Mouse (Mus musculus) limb, embryonic 10.5 days (tissue): Measurements from ENCODE around the gene Gm12184. TPM values are rescaled to one million over a fixed set of nuclear protein-coding genes. Genes with fewer than 3 reads are reported as not detected.
"Not testable (repeated sequence)": the region's sequence is repeated elsewhere in the genome, so short reads cannot be mapped to it uniquely, and the experiment has no call there.

Experiments
- DNase-seq: peaks from one replicate; pipeline ENCODE4 v3.0.0-alpha.2; 2017; ENCODE audit warnings: low spot score
- H3K27ac ChIP-seq: fragments of 300-500 bp; sonication (generic); 2 replicates; pipeline ENCODE4 v1.5.1; 2016; ENCODE audit warnings: mild to moderate bottlenecking
- H3K27me3 ChIP-seq: fragments of 300-500 bp; sonication (generic); 2 replicates; pipeline ENCODE4 v1.6.1; 2016; ENCODE audit warnings: low read depth, mild to moderate bottlenecking; ENCODE audit not compliant: poor library complexity, severe bottlenecking
- H3K36me3 ChIP-seq: fragments of 300-500 bp; sonication (generic); 2 replicates; pipeline ENCODE4 v1.6.1; 2016; ENCODE audit warnings: mild to moderate bottlenecking, moderate library complexity
- H3K4me1 ChIP-seq: fragments of 300-500 bp; sonication (generic); 2 replicates; pipeline ENCODE4 v1.6.1; 2016
- H3K4me3 ChIP-seq: fragments of 300-500 bp; sonication (generic); 2 replicates; pipeline ENCODE4 v1.5.1; 2016; ENCODE audit warnings: mild to moderate bottlenecking, moderate library complexity
- H3K9me3 ChIP-seq: fragments of 300-500 bp; sonication (generic); replicated peaks from 2 replicates; pipeline ENCODE4 v1.6.1; 2016; ENCODE audit warnings: mild to moderate bottlenecking
- WGBS: fragments of 180-500 bp; shearing (Covaris S2); methylation state at CpG from one replicate; pipeline ENCODE4 v1.1.7; 2016; 5-methylcytosine and 5-hydroxymethylcytosine counted together
- polyA plus RNA-seq: library from polyadenylated mRNA; unstranded; fragments of >200 nt; fragmentation: Nextera tagmentation; extraction: Ambion mirVana; gene quantifications from 2 replicates; pipeline ENCODE4 v1.2.1, GENCODE M21; 2016

The Gm12184 gene
- polyA plus RNA-seq, 1 experiment from 2014 or later, result 2.9 TPM

- no peak for DNase-seq
- Histone ChIP-seq H3K4me1 (peaks cover 10% of the 10 kb centered on the region), H3K27ac (no peak overlapping the region), H3K36me3 (no peaks in the 10 kb centered on the region), H3K27me3 (0 out of 2 replicates have a peak, but pooled peaks cover 14% of the 10 kb centered on the region), H3K4me3 (no peak overlapping the region), H3K9me3 (no peaks in the 10 kb centered on the region)
- 80% methylated on average over 1 of the region's 1 CpGs for WGBS
These were observed 36.4 kb upstream of the Gm12184 start for GRCm38 (mm10) chr11:48862784-48863319.

DNA sequence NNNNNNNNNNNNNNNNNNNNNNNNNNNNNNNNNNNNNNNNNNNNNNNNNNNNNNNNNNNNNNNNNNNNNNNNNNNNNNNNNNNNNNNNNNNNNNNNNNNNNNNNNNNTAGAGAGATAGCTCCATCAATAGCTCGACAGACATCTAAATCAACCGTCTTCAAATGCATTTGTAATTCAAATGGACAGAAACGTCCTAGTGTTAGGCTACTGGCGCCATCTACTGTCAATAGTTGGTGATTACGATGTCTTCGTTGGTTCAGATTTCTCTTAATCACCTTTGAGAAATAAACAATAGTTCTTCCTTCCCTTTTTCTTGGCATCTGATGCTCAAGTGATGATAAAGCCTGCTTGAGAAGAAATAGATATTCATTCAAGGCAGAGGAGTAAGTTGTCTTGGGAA is 32.6 kb upstream of the Gm12184 start:
- peaks cover 27% of the 10 kb centered on the region for H3K4me1 ChIP-seq
- 1% methylated on average over 6 of the region's 6 CpGs for WGBS
- peak; percentile 31 for DNase-seq
- no peaks in the 10 kb centered on the region for H3K36me3 ChIP-seq
- H3K27me3 ChIP-seq, result peaks cover 15% of the 10 kb centered on the region; the same call in 1 of the 2 replicates
- H3K9me3 ChIP-seq, result no peaks in the 10 kb centered on the region
- peak overlapping the region; percentile 67; the same call in 1 of the 2 replicates for H3K4me3 ChIP-seq
- no peak overlapping the region for H3K27ac ChIP-seq

DNA sequence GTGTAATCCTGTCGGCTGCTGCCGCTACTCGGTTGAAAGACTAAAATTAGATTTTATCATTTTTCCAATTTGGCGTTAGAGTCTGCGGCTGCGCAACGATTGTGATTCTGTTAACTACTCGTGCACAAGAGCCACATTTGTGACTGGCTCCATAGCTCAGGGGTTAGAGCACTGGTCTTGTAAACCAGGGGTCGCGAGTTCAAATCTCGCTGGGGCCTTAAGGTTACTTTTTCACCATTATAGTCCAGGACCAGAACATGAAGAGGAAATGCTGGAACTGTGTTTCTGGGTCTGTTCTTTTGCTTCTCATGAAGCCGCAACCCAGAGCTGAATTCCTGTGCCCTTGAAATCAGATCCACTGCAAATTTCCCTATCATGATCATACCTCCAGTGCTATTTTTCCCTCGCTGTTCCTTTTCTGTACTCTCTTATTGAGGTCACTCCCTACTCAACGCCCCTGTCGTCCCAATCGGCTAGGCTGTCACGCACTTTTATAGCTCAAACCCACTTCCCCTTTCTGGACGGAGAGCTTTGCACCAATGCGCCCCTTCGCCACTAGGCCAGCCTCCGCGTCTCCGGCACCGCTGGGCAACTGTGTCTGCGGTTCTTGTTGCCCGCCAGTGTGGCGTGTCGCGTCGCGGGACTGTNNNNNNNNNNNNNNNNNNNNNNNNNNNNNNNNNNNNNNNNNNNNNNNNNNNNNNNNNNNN is 27.2 kb upstream of the Gm12184 start:
- peak; percentile 86 for DNase-seq
- Histone ChIP-seq H3K9me3 (no peaks in the 10 kb centered on the region), H3K36me3 (no peaks in the 10 kb centered on the region), H3K4me1 (peaks cover 34% of the 10 kb centered on the region), H3K4me3 (peak overlapping the region; percentile 67), H3K27me3 (peaks cover 29% of the 10 kb centered on the region), H3K27ac (no peak overlapping the region)
- under 1% methylated on average over 31 of the region's 31 CpGs for WGBS

GRCm38 (mm10) chr11:48852624-48853473 is 26.4 kb upstream of the Gm12184 start:
- peak; percentile 59 for DNase-seq
- Histone ChIP-seq H3K27ac (no peak overlapping the region), H3K9me3 (no peaks in the 10 kb centered on the region), H3K27me3 (peaks cover 29% of the 10 kb centered on the region), H3K36me3 (no peaks in the 10 kb centered on the region), H3K4me3 (peak overlapping the region; percentile 67), H3K4me1 (peaks cover 26% of the 10 kb centered on the region)
- 7% methylated on average over 23 of the region's 23 CpGs for WGBS

DNA sequence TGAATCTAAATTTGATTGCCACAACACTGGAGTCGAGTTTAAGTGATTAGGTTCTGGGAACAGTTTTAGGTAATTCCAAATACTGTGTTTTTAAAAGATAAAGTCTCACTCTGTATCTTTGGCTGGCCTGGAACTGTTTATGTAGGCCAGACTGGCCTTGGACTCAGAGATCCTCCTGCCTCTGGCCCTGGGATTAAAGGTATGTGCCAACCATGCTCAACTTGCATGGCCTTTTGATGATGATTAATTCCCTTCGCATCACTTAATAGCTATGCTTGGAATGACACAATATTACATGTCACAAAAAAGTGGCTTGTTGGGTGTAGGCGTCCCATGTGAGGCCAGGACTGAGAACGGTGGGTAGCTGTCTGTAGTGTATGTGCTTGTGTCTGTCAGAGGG is 25.7 kb upstream of the Gm12184 start:
- H3K36me3 ChIP-seq, result no peaks in the 10 kb centered on the region
- peaks cover 23% of the 10 kb centered on the region for H3K4me1 ChIP-seq
- H3K27me3 ChIP-seq, result peaks cover 32% of the 10 kb centered on the region
- 83% methylated on average over 4 of the region's 4 CpGs for WGBS
- DNase-seq, result no peak
- no peaks in the 10 kb centered on the region for H3K9me3 ChIP-seq
- peak overlapping the region; percentile 67; the same call in 1 of the 2 replicates for H3K4me3 ChIP-seq
- H3K27ac ChIP-seq, result no peak overlapping the region

GRCm38 (mm10) chr11:48851270-48851995 is 25.0 kb upstream of the Gm12184 start:
- 86% methylated on average over 4 of the region's 4 CpGs for WGBS
- Histone ChIP-seq H3K9me3 (no peaks in the 10 kb centered on the region), H3K4me3 (no peak overlapping the region), H3K36me3 (no peaks in the 10 kb centered on the region), H3K27me3 (peaks cover 32% of the 10 kb centered on the region), H3K27ac (no peak overlapping the region), H3K4me1 (peaks cover 23% of the 10 kb centered on the region)
- DNase-seq, result no peak

DNA sequence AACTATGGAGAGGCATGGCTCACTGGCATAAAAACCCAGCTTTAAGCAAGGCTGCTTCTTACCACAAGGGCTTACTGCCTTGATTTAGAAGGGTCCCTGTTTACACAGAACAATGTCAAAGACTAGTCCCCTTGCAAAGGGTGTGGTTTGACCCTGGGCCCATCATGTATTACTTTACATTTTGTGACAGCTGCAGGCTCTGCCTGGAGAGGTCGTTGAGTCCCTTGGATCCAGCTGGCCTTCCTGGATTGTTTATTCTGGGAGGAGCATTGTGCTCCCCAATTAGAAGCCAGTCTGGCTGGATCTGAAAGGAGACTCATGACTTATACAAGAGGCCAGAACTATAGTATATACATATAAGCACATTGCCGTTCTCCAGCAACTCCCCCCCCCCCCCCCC is 23.8 kb upstream of the Gm12184 start:
- Histone ChIP-seq H3K4me1 (peaks cover 24% of the 10 kb centered on the region), H3K4me3 (no peak overlapping the region), H3K27me3 (peaks cover 35% of the 10 kb centered on the region), H3K36me3 (no peaks in the 10 kb centered on the region), H3K27ac (no peak overlapping the region), H3K9me3 (no peaks in the 10 kb centered on the region)
- 39% methylated on average over 2 of the region's 2 CpGs for WGBS
- DNase-seq, result no peak

DNA sequence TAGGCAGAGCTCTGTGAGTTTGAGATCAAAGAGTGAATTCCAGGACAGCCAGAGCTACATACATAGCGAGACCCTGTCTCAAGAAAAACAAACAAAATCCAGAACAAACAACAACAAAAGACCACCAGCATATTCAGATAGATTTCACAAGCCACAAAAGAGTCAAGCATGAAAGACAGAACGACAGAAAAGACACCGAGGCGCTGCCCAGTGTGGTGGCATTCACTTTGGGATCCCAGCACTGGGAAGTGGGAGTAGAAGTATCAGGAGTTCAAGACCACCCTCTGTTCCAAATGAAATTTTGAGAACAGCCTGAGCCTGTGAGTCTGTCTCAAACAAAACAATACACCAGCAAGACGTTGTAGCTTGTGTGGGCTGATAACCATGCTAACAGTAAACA is 20.4 kb upstream of the Gm12184 start:
- no peak overlapping the region for H3K4me3 ChIP-seq
- H3K27me3 ChIP-seq, result peaks cover 45% of the 10 kb centered on the region
- no peaks in the 10 kb centered on the region for H3K9me3 ChIP-seq
- H3K4me1 ChIP-seq, result 0 out of 2 replicates have a peak, but pooled peaks cover 3% of the 10 kb centered on the region
- 71% methylated on average over 5 of the region's 5 CpGs for WGBS
- no peak for DNase-seq
- no peaks in the 10 kb centered on the region for H3K36me3 ChIP-seq
- no peak overlapping the region for H3K27ac ChIP-seq

- not testable (repeated sequence) for DNase-seq, H3K4me3 ChIP-seq, H3K4me1 ChIP-seq, H3K36me3 ChIP-seq, H3K9me3 ChIP-seq, H3K27ac ChIP-seq
- 85% methylated on average over 2 of the region's 2 CpGs for WGBS
- peaks cover 45% of the 10 kb centered on the region for H3K27me3 ChIP-seq
These were observed 19.9 kb upstream of the Gm12184 start for GRCm38 (mm10) chr11:48846362-48846761.

- no peak for DNase-seq
- H3K4me1 ChIP-seq, result 0 out of 2 replicates have a peak, but pooled peaks cover 3% of the 10 kb centered on the region
- H3K9me3 ChIP-seq, result no peaks in the 10 kb centered on the region
- H3K27me3 ChIP-seq, result peaks cover 44% of the 10 kb centered on the region
- 0 out of 2 replicates have a peak overlapping the region, but pooled peaks have one; percentile 0 for H3K4me3 ChIP-seq
- no peak overlapping the region for H3K27ac ChIP-seq
- H3K36me3 ChIP-seq, result no peaks in the 10 kb centered on the region
- 27% methylated on average over 13 of the region's 13 CpGs for WGBS
These were observed 18.9 kb upstream of the Gm12184 start for GRCm38 (mm10) chr11:48845244-48845815.

DNA sequence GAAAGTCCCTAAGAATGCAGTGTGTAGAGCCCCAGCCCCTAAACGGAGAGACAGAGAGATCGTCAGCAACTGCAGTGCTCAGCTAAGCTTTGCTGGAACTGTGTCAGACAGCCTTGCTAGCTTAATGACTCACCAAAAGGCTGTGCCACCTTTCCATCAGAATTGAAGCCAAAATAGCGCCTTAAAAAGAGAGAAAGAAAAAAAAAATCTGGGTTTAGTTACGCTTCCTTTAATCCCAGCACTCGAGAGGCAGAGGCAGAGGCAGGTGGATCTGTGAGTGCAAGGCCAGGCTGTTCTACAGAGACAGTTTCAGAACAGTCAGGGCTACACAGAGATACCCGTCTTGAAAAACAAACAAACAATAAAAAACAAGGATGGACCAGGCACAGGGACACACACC is 17.9 kb upstream of the Gm12184 start:
- H3K4me3 ChIP-seq, result no peak overlapping the region
- no peak for DNase-seq
- H3K27ac ChIP-seq, result no peak overlapping the region
- WGBS, result 63% methylated on average over 6 of the region's 6 CpGs
- H3K36me3 ChIP-seq, result no peaks in the 10 kb centered on the region
- H3K9me3 ChIP-seq, result no peaks in the 10 kb centered on the region
- peaks cover 44% of the 10 kb centered on the region for H3K27me3 ChIP-seq
- 0 out of 2 replicates have a peak, but pooled peaks cover 3% of the 10 kb centered on the region for H3K4me1 ChIP-seq

- 87% methylated on average over 11 of the region's 11 CpGs for WGBS
- Histone ChIP-seq H3K27ac (no peak overlapping the region), H3K4me3 (no peak overlapping the region), H3K4me1 (peaks cover 9% of the 10 kb centered on the region), H3K9me3 (no peaks in the 10 kb centered on the region), H3K36me3 (no peaks in the 10 kb centered on the region), H3K27me3 (peaks cover 44% of the 10 kb centered on the region)
- no peak for DNase-seq
These were observed 16.7 kb upstream of the Gm12184 start for GRCm38 (mm10) chr11:48843202-48843601.
